Mouse (Mus musculus): ENCODE results near the gene Cenpq.
A peak's percentile ranks its signal among the peaks of the same experiment; 100 is the strongest.

Cenpq gene

DNA sequence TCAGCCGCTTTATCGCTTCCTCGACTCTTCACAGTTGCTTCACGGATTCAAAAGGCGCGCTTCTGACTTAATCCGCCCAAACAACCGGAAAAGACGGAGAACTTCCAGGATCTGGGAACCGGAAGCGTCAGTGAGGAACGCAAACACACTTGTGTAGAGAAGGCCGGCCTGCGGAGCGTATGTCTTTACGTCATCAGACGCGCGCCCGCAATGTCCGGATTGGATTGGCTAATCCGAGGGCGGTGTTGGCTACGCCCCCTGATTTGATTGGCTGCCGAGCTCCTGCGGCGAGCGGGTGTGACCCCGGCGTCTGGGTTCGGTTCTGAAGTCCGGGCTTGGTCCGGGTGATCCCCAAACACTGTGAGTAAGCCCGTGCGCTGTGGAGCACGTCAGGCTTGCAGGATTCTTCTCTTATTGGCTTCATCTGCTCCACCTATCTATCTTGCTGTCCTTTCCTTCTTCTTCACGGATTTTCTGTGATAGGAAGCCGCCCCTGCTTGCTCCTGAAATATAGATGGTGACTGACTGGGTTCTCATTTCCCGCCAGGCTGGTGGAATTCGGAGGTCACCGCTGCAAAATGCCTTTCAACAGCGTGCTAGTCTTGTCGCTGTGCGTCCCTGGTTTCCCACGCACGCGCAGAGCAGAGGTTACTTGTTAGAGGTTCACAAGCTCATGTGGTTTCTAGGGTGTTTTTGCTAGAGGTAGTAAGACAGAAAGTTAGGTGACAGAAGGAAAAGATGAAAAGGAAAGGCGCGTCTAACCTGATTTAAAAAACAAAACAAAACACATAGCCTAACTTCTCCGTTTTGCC, at the start of gene Cenpq, which contains the start of gene Mut:
Cenpq (minus strand) TSS at position 628 of the 812 bp plus-strand sequence.
Mut (plus strand) TSS at position 266 of the 812 bp plus-strand sequence.
- peak; percentile 99 for DNase-seq (ENCODE audit: low read depth, low spot score)

DNA sequence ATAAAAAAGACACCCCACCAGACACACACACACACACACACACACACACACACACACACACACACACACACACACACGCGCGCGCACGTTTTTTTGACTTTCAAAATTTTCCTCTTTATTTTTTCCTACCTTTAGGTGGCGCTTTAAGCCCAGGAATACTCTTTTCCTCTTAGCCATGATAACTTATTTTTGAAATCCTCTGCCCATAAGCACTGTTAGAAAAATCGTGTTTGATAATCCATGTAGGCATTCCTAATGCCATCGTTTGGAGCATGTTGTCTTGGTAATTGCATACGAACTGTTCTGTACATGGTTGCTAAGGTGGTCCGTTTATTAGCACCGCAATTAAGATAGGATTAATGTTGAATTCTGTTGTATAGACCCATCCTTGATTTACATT, 43.1 kb upstream of the Cenpq start:
- DNase-seq (ENCODE audit: low read depth, low spot score), result peak; percentile 4

DNA sequence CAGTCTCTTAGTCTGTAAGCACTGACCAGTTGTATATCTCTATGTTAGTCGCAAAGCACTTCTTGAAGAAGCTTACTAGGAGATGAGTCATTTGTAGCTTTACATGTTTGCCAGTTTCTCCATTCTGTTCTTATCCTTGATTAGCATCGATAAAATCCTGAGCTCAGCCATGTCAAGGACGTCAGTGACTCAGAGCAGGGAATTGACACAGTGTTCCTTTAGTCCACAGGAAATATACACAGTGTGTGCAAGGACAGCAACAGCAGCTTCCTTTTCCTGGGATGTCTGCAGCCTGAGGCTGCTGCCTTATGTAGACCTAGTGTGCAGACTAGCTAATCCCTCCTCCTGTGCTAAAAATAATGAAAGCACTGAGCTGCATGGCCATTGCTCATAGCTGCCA, 13.7 kb upstream of the Cenpq start:
- no peak for DNase-seq (ENCODE audit: low read depth, low spot score)

DNA sequence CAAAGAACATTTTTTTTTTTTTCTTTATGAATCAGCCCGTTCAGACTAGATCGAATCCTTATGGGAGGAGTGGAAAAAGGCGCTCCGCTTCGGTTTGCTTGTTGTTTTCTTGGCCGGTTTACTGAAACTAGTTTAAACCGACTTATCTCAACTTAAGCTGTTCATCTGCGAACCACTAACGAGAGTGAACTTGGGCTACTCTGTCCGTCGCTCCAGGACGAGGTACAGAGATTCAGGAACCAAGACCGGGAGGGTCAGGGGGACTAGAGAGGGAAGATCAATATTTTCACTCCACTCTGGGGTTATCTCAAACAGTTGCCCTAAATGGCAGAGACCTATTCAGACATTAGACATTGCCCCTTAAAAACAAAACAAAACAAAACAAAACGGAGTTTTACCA, 862 bp downstream of the Cenpq start:
- no peak for DNase-seq (ENCODE audit: low read depth, low spot score)

DNA sequence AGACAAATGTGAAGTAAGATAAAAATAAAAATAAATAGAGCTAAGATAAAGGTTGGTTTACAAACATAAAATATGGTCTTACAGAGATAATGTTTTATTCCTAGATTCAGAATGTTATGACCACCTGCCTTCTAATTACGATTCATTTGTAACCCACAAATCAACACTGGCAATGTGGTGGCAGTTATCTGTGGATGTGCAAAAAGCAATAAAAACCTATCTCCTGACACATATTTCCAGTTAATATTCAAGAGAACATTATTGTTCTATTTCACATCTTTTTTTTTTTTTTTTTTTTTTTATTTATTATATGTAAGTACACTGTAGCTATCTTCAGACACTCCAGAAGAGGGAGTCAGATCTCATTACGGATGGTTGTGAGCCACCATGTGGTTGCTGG, 19.3 kb downstream of the Cenpq start:
- DNase-seq (ENCODE audit: low read depth, low spot score), result no peak

DNA sequence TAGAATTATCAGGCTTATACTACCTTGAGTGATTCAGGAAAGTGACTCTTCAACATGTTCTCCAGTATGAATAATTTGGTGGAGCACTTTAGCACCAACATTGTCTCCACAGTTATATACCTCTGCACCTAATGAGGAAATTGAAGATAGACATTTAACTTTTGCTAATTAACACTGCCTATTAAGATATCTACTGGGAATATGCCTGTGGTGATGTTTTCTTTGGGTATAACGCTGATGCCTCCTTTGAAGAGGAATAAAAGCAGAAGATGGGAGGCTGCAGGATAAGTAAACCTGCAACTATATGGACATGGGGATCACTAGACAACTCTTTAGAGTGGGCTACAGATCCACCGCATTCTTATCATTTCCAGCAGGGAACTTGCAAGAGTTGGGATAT, 20.6 kb downstream of the Cenpq start, which contains the start of gene Glyatl3:
Glyatl3 (minus strand) TSS at position 101 of the 400 bp plus-strand sequence.
- DNase-seq (ENCODE audit: low read depth, low spot score), result no peak

DNA sequence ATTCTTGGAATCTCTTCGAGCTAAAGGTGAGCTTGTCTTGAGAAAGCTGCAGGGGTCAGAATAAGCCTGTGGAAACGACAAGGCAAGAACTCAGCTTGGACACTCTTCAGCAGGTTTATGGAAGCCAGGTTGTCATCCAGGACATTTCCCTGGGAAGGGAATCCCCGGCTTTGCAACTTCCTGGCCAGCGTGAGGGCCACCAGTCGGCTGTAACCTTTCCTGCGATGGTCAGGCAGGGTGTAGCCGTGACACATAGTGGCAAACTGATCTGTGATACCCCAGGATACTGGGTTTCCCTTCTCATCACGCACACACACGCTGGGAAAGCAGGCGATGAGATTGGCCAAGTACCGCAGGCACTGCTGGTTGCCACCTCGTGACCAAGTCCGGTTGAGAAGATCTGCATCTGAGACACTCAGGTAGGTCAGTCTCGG, 30.1 kb downstream of the Cenpq start:
- no peak for DNase-seq (ENCODE audit: low read depth, low spot score)

DNA sequence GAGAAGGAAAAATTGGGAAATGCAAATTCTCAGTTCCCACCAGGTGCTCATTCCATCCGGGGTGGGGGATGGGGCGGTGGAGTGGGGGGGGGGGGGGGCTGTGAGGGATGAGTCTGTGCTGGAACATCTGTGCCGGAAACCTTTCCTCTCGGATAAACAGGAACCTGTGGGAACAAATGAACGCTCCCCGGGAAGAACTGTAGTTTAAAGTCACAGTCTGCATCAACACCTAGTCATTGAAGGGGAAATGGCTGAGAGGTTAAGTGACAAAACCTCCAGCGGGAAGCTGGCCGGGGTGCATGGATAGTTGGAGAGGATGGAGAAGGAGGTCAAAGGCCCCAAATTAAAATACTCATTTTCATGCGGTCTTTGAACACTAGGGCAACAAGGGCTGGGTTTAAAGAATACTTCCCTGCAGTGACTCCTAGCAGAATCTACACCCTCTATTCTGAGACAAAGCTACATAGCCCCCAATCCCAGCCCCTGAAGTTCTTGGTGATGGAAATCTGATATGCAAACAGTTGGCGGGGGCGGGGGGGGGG, 30.7 kb downstream of the Cenpq start:
- DNase-seq (ENCODE audit: low read depth, low spot score), result no peak

DNA sequence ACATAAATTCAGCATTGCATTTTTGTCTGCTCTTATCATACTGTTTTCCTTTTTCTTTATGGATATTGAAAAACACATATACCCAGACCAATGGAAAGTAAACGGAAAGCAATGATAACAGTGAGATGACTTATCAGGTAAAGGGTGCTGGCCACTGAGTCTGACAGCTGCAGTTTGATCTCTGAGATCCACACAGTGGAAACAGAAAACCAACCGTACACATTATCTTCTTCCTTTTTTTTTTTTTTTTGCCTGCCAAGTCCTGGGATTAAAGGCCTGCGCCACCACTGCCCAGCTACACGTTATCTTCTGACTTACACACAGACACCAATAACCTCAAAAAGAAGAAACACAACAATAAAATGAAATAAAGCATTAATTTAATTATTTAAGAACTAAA, 31.5 kb downstream of the Cenpq start:
- DNase-seq (ENCODE audit: low read depth, low spot score), result no peak

DNA sequence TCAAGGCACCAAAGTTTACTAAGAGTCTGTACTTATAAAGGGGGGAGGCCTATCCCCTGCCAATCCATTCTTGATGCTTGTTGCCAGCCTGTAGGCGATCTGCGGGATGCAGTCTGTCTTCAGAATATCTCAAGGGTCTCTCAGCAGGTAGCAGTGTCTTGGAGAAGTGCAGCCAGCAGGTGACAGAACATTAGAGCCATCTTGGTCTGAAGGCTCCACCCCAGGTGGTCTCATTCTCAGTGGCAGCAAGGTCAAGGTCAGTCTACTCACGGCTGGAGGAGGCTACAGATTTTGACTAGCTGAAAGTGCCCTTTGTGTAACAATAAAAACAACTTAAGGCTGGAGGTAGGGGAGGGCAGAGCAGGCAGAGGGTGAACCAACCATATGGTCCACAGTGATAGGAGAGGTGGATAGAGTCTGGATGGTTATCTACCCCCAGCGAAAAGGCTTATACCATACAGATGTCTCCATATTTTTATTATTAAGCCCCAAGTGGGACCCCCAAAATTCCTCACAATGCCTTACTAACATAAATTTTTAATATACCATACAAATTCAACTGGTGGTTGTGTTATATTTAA, 35.0 kb downstream of the Cenpq start:
- no peak for DNase-seq (ENCODE audit: low read depth, low spot score)

DNA sequence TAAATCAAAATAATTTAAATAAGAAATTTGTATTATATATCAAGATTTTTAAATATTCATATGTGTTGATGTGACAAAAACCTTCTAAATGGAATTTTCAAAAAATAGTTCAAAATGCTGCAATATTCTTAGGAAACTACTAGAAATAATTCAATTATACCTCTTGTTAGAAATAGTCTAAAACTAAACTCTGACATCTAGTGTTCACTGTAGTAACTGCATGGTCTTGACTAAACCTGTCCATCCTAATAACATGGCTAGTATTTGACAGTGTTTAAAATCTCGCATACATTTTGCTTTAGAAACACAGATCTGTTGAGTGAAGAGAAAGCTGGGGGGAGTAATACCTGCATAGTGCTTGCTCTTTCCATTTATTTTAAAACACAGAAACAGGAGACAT, 38.0 kb downstream of the Cenpq start:
- no peak for DNase-seq (ENCODE audit: low read depth, low spot score)

DNA sequence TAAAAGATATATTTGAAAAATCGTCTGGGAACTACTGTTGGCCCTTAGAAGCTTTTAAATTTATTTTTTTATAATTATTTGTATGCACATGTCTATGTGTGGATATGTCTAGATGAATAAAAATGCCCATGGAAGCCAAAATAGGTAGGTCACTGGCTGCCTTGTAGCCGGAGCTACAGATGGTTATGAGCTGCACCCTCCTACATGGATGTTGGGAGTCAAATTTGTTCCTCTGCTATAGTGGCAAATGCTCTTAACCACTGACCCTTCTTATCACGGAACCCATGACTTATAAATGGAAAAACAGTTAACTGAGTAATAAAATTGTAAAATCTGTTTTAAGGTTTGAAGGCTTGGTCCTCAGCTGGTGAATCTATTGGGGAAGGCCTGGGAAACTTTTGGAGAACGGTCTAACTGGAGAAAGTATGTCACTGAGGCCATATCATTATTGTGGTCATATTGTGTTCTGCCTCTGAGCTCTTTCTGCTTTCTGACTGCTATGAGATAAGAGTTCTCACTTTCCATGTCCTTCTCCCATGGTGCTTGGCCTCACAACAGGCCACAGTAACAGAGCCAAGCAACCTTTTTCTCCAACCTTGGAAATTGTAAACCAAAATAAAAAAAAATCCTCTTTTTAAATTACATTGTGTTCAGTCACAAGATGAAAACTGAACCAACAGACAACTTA, 46.9 kb downstream of the Cenpq start:
- no peak for DNase-seq (ENCODE audit: low read depth, low spot score)

DNA sequence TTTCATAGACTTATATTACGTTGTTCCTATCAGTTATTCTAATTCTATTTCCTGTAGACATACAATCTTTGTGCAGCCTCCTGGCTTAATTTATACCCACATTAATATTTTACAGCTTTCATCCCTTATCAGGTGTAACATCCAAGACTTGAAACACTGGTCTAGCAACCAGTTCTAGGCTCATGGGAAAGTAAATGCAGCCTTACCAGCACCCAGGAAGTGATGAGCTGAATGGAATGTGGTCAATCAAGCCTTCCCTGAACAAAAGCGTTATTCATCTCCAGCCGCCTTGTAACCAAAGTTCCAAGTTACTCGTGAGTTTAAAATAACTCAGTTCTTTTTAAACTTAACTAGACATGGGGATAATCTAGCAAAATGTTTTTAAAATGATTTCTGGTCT, 49.7 kb downstream of the Cenpq start:
- no peak for DNase-seq (ENCODE audit: low read depth, low spot score)

DNA sequence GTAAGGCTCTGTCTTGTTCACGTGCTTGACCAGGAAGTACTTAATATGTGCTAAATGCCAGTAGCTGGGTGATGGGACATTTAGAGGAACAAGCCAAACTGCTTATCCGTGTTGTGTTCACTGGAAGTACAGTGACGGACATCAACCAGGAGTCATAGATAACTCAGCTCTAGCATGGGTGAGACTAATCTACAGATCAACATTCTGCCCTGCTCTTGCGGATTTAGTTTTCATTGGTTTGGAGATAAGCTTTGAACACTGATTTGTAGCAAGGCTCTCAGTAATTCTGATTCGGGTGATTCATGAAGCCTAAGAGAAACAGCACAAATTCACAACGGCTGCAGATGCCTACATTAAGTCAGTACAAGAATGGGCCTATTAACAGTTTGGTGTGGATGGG, 52.7 kb downstream of the Cenpq start:
- no peak for DNase-seq (ENCODE audit: low read depth, low spot score)

DNA sequence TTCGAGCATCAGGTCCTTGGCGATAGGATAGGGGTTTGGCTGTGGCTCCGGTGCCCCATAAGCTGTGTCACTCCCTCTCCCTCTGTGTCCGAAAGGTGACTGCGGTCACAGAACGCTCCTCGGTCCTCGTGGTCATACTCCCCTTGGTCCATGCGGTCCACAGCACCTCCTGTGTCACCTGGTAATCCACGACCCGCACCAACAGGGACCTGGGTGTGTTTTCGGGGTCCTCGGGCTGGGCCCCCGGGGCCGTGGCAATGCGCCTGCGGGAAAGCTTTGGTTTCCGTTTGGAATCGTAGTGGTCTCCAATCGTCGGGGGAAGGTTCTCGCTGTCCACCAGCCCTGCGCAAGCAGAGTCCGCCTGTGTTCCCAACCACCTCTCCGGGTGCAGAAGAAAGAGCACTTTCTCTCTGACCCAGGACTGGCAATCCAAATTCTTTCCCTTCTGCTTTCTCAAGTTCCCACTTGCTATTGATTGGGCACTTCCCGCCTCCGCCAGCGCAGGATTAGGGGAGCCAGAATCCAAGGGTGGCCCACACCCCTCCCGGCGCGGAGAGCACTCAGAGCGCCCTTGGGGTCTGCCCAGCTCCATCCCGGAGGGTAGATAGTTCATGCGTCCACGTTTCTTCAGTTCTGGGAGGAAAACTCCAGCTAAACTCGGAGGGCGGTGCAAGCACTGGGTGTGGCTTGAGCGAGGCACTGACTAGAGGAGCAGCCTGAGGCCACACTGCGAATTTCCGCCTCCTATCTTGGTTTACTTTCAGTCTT, 54.7 kb downstream of the Cenpq start, which contains the start of gene 9130008F23Rik:
9130008F23Rik (minus strand) TSS at position 636 of the 768 bp plus-strand sequence.
- no peak for DNase-seq (ENCODE audit: low read depth, low spot score)

DNA sequence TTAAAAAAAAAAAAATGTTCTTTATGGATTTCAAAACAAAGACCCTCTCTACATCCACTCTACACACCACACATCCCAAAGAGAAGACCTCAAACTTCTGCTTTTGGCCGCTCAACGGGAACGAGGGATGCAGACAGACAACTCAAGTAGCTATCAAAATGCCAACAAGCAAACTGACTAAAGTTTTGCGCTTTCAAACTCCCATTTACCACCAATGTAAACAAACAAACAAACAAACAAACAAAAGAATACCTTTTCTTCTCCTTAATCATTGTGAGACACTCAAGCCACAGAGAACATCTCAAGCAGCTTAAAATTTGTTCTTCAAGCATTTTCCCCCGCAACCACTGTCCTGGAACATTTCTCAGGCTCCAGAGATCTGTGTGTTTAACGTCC, 55.3 kb downstream of the Cenpq start:
- no peak for DNase-seq (ENCODE audit: low read depth, low spot score)

DNA sequence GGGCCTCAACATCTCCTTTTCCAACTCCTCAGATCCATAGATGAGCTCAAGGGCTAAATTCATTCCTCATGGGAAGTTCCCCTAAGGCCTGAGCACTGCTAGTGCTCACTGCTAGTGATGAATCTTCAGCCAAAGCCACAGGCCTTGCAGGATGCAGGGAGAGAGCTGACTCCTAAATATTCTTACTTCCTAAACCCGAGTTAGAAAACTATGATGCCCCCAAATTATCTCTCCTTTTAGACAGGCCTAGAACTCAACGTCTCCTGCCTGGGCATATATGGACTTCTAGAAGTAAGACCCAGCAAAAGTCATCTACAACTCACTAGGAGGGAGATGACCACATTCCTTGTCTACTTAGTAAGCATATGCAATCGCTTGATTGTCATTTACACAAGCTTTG, 57.1 kb downstream of the Cenpq start:
- no peak for DNase-seq (ENCODE audit: low read depth, low spot score)

DNA sequence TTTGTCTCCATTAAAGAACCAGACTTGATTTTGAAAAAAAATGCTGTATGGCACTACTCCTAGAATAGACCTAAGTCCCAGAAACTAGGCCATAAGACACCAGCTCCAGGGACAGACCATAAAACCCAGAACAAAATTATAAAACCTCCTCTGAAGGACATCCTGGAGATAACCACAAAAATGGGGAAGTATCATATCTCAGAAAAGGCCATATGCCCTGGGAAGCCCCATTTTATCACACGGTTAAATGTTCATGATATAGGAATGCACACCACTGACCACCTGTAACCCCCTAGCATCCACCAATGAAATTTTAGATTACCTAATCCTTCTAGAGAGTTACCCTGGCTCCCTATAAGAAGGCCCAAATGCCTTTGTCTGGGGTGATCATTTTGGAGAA, 59.3 kb downstream of the Cenpq start:
- DNase-seq (ENCODE audit: low read depth, low spot score), result no peak

DNA sequence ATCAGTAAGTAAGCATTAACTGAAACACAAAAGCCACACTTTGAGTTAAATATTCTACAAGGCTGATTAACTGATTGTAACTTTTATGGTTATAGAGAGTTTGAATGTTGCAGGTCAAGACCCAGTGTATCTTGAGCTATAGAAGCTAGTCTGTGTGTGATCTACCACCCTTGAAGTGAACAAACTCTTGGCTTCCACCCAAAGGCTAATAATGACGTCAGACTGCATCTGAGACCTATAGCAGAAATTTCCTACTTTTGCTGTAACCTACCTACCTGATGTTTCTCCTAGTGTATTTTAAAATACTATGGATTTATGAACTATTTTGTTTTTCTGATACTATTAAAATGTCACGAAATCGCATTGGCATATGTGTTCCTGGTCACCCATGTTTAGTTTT, 60.1 kb downstream of the Cenpq start:
- no peak for DNase-seq (ENCODE audit: low read depth, low spot score)

DNA sequence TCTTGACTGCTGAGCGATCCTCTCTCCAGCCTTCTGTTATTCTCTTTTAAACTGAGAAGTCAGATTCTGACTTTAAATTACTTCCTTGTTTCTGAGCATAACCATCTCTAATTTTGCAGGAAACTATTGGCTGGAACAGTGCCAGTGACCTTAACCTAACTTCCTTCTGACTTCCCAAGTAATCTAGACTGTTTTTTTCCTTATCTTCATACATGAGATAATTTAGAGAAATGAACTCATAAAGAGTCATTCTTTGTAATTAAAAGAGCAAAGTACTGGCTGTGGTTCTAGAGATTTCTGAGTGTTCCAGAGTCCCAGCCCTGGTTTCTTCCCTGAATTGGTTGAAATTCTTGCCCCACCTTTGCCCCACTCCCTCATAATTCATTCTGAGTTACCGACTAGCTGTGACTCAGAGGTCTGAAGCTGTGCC, 61.2 kb downstream of the Cenpq start:
- no peak for DNase-seq (ENCODE audit: low read depth, low spot score)
